Mouse (Mus musculus): ENCODE results near the gene Trp53.
"Not testable (repeated sequence)": the region's sequence is repeated elsewhere in the genome, so short reads cannot be mapped to it uniquely, and the experiment has no call there.

The Trp53 gene

DNA sequence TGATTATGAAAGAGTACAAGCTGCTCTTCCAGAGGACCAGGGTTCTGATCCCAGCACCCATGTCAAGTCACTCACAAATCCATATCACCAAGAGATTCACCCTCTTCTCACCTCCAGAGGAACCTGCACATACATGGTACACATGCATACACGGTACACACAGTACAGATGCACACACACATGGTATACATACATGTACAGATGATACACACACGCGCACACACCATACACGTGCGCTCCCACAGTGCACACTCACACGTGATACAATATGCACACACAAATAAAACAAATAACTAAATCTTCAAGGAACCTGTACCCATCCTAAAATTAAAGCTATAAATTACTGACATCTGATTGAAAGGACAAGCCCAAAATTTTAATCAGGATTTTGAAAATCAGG is 14.7 kb downstream of the Trp53 start:
- DNase-seq (ENCODE audit: low read depth, low spot score) = no peak

DNA sequence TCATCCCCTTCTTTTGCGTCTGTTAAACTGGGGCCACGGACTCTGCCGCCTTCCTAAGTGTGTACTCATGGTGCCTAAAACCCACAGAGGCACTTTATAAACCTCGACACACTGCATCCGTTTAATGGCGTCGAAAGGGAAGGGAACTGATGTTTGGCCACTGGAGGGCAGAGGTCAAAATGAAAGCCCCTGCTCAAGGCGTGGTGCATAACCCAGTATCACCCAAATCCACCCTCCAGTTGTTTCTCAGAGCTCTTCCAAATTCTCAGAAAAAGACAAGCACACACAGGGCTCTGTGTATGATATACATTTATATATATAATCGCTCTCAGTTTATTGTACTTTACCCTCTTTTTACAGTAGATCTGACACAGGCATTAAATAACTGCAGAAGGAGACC is 19.3 kb downstream of the Trp53 start:
- no peak for DNase-seq (ENCODE audit: low read depth, low spot score)

DNA sequence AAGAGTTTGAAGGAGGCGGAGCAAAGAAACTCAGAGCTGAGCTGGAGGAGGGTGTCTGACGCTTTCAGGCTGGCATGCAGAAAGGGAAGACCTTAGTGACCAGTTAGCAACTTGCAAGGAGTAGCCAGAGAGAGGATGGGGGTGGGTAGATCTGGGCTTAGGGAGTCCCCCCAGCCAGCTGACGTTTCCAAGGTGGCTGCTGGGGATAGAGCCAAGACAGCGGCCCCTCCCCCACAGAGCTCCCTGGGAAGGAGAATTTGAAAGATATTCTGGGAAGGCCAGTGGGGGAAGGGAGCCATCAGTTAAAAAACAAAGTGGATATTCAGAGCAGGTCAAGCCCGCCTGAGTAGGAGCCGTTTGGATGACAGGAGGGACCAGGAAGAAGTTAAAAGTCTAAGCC is 19.9 kb downstream of the Trp53 start:
- DNase-seq (ENCODE audit: low read depth, low spot score) = no peak

DNA sequence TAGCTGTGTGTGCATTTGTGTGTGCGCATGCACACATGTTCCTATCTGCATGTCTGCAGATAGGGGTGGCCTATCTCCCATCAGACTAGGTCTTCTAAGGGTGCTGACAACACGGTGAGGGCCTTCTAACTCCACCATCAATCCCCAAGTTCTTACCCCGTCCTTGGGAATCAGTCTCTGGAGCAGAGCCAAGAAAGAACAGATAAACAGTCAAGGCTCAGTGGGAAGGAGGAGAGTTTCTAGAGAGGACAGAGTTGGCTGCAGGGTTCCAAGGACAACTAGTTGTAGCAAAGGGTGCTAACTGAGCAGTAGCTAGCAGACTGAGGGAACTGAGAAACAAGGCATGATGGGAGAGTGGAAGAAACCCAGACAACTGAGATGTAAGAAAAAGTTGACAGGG is 21.6 kb downstream of the Trp53 start:
- DNase-seq (ENCODE audit: low read depth, low spot score) = no peak

DNA sequence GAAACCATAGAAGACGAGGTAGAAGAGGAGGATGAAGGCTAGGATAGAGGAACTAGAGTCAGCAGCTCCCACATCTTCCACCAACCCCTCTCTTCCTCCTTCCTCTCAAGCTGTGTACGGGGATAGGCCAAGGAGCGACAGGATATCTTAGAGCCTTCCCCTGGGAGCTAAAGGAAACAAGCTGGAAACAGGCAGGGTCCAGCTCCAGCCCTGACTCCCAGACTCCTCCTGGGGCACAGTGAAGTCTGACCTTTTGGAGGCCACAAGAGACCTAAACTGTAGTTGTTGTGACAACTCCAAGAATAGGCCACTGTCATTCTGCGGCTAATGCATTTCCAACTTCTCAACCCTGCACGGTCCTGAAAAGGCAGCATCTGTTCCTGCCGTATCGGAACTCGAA is 23.4 kb downstream of the Trp53 start:
- DNase-seq (ENCODE audit: low read depth, low spot score) = no peak

DNA sequence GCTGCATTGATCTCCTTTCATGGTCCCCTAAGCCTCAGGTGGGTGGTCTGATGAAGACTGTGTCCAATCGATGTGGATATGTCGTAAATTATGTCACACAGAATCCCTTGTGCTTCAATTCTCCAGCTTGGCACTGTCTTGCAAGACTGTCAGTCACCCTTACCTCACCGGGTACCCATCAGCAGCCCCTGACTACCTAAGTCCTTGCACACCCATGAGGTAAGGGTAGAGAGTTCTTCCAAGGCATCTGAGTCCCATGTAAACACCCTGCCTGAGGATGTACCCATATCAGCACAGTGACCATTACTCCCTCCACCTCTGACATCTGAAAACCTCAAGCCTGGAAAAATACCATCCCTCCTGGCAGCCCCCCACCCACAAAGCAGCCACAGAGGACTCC is 24.2 kb downstream of the Trp53 start:
- DNase-seq (ENCODE audit: low read depth, low spot score) = no peak

DNA sequence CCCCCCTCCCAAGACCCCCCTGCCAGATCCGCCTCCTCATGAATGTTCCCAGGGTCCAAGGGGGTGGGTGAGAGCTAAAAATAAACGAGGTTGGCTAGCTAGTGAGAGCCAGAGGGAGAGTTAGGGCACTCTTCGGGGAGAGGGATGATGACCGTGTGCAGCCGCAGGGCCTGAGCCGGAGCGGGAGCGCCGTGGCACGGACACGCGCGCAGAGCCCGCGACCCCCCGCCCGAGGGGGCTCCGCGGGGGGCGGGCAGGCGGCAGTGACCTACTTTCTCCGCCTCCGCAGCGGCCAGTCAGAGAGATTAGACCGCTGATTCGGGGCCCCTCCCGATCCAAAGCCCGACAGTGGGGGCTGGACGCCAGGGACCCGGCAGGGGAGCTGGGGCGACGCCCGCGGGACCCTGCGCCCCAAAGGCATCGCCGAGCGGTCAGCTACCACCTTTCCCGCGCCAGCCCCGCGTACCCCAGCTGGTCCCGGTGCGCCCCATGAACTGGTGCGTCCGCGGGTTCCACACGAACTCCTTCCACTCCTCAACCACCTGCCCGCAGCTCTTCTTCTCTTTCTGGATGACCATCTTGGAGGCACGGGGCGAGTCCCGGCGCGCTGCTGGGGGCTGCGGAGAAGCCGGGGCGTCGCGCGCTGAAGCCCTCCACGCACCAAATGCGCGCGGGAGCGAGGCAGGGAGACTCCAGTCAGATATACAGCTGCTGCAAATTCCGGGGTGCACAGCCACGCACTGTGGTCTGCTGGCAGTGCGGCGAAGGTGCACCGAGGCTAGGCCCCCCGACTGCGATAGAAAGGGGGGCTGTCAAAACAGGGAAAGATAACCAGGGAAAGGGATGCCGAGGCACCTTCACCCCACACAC is 24.9 kb downstream of the Trp53 start:
- DNase-seq (ENCODE audit: low read depth, low spot score) = no peak

DNA sequence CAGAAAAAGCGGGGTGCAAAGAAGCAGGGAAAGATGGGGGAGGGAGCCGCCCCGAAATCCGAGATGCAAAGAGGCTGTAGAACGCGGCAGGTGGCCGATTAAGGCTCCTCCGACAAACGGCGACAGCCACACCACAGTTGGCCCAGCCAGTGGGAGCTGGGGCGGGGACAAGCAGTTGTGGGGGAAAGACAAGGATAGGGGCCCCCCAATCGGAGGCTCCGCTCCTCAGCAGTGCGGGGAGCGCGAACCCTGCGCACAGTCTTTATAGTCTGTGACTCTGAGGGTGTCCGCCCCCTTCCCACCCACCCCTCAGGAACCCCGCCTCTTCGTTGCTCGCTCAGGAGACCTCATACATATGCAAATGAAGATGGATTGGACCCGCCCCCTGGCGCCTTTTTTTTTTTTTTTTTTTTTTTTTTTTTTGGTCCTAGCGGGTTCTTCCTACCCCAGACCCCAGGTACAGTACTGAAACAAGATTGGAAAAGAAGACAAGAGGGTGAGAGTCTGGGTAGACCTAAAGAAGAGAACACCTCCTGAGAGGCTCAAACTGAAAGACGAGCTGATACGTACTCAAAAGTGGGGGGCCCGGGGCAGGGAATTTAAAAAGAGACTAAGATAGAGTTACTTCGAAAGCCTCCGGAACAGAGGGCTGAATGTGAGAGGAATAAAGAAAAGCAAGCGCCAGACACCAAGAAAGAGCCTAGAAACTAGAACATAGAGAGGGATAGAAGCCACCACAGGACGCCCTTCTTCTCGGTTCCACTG is 25.7 kb downstream of the Trp53 start, which contains the start of gene Atp1b2:
Gene Atp1b2 (minus strand): TSS at position 217 of the 765 bp plus-strand sequence.
- peak; percentile 75 for DNase-seq (ENCODE audit: low read depth, low spot score)

DNA sequence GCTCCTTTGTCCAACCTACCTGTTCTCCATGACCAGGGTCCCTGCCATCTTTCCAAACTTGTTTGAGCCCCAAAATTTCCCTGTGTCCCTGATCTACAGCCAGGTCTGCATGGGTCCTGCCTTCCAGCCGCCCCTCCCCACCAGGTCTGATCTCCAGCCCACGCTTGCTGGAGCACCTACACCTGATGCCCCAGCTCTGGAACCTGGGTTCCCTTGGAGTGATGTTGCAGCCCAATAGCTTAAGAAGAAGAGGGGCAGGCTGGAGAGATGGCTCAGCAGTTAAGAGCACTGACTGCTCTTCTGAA is 26.3 kb downstream of the Trp53 start:
- DNase-seq (ENCODE audit: low read depth, low spot score) = no peak

DNA sequence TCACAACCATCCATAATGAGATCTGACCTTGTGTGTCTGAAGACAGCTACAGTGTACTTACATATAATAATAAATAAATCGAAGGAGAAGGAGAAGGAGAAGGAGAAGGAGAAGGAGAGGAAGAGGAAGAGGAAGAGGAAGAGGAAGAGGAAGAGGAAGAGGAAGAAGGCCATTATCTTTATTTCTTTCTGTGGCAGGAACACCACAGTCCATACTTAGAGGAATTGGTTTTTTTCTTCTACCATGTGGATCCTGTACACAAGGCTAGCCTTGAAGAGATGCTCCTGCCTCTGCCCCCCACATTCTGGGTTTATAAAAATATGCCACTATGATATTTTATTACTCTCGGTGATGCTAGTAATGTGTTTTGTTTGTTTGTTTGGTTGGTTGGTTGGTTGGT is 26.7 kb downstream of the Trp53 start:
- DNase-seq (ENCODE audit: low read depth, low spot score) = no peak

DNA sequence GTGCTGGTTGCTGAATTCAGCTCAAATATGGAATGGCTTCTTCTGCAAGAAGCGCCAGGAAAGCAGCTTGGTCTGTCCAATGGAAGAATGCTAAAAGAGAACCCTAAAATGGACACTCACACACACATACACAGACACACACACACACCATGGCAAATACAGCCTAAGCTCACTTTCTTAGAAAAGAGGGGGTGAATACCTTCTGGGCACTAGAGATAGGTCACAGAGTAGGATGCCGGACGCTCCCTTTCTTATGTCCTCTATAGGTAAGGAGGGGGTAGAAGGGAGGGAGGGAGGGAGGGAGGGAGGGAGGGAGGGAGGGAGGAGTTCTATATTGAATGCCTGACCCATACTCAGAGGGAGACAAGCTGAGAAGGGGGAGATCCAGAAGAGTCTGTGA is 28.4 kb downstream of the Trp53 start:
- no peak for DNase-seq (ENCODE audit: low read depth, low spot score)

DNA sequence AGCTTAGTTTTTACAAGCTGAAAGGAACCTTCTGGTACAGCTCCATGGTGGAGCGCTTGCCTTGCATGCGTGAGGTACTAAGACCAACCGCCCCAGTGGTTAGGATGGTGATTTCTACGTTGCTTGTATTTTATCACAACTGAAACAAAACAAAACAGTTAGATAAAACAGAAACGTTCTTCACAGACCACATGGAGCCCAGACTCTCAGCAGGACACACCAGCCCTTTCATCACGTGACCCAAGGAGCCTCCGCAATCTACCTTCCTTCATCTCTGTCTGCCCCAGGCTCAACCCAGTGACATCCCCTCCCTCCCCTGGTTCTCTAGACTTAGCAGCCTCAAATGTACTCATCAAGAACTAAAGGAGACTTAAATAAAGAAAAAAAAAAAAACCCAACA is 29.3 kb downstream of the Trp53 start:
- no peak for DNase-seq (ENCODE audit: low read depth, low spot score)

DNA sequence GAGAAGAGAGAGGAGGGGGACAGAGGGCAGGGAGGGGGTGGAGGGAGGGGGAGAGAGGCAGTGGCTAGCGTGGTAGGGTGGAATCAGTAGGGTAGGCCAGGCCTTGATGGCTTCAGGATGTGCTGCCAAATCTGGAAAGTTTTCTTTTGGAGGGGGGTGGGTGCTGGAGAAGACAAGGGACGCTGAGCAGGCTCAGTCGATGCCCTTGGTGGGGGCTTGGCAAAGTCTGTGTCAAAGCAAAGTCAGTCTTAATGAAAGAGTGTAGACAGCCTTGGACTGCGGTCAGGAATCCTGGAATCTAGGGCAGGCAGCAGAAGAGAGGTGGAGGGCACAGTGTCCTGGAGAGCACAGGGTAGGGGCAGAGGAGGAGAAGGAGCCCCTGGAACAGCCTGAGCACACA is 30.7 kb downstream of the Trp53 start:
- no peak for DNase-seq (ENCODE audit: low read depth, low spot score)

DNA sequence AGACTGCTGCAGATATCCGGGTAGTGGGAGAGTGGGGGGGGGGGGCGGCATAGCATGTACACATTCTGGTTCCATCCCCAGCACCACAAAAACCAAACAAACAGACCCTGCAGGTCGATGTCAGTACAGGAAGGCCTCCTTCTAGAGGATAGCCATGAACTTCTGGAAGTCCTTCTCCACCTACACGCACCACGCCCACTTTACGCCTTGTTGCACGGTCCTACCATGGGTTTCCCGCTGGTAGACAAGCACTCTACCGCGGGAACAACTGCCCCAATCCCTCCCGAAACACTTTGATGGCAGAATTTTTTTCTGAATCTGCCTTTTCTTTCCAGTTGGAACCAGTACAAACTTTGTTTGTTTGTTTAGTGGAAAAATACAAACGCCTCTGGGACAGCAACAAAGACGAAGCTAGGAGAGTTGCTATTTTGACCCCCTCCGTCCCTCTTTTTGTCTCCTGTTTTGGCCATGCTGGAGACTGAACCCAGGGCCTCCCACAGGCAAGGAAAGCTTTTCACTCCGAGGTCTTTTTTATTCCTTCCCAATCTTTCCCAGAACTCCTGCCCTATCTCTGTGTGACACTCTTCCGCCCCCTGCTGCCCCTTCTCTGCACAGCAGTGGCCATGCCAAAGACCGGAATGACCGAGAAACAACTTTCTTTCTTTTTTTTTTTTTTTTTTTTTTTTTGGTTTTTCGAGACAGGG is 33.5 kb downstream of the Trp53 start:
- DNase-seq (ENCODE audit: low read depth, low spot score) = peak; percentile 66

DNA sequence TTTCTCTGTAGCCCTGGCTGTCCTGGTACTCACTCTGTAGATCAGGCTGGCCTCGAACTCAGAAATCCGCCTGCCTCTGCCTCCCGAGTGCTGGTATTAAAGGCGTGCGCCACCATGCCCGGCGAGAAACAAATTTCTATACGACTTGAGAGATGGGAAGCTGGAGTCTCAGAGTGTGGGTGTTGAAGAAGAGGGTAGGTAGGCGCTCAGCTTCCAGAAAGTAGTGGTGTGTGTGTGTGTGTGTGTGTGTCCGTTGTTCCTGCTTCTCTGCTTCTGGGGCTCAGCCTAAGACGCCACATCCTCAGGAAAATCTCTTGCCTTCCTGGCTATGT is 34.1 kb downstream of the Trp53 start:
- not testable (repeated sequence) for DNase-seq (ENCODE audit: low read depth, low spot score)

DNA sequence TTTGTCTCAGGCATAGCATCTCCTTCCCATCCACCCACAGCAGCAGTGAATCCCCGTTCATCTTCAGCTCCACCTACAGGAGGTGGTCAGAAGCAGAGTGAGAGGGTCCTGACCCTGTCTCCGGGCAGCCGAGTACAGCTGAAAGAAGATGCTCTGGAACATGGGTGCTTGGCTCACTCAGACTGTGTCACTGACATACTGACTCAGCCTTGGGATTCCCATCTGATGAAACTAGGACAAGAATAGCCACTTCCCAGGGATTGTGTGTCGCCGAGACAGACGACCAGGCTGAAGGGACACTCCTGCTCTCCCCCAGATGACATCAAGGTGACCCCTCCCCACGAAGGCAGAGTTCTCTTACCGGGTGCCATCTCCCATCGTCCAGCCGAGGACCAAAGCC is 36.6 kb downstream of the Trp53 start:
- DNase-seq (ENCODE audit: low read depth, low spot score) = no peak

DNA sequence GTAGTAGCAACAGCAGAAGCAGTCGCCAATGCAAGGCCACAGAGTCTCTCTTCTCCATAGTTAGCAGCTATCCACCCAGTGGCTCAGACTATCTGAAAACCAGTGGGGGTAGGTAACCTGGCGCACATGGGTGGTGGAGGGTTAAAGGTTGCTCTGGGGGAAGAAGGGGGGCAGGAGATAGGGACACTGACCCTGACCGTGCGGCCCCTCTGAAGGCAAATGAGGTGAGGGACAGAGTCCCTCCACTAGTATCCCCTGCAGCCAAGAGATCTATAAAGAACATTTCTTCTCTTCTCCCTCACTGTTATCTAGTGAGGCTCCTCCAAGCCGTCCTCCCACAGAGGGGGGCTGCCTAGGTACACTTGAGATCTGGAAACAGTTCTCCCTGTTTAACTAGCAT is 37.6 kb downstream of the Trp53 start, which contains the start of gene Shbg:
Gene Shbg (minus strand): TSS at position 101 of the 400 bp plus-strand sequence.
- no peak for DNase-seq (ENCODE audit: low read depth, low spot score)

DNA sequence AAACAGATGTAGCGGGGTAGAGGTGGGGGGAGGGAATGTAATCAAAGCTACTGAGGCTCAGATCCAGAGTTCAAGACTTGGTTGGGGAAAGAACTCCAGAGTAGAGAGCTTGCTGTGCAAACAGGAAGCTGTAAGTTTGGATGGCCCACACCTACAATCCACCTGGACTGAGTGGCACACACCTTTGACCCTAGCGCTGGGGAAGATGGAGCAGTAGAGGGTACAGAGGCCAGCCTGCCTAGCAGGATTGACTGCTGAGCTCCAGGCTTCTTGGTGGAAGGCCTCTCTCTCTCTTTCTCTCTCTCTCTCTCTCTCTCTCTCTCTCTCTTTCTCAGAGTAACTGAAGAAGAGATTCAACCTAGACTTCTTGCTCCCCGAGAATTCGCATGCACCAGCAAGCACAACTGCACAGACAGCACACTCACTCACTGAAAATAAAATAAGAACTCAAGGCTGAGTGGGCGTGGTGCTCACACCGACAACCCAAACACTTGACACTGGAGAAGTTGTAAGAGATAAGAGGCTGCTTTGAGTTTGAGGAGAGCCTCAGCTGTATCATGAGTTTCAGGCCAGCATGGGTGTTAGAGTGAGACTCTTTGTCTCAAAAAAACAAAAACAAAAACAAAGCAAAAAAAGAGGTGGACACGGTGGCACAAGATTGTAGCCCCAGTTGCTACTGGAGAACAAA is 40.4 kb downstream of the Trp53 start:
- no peak for DNase-seq (ENCODE audit: low read depth, low spot score)

DNA sequence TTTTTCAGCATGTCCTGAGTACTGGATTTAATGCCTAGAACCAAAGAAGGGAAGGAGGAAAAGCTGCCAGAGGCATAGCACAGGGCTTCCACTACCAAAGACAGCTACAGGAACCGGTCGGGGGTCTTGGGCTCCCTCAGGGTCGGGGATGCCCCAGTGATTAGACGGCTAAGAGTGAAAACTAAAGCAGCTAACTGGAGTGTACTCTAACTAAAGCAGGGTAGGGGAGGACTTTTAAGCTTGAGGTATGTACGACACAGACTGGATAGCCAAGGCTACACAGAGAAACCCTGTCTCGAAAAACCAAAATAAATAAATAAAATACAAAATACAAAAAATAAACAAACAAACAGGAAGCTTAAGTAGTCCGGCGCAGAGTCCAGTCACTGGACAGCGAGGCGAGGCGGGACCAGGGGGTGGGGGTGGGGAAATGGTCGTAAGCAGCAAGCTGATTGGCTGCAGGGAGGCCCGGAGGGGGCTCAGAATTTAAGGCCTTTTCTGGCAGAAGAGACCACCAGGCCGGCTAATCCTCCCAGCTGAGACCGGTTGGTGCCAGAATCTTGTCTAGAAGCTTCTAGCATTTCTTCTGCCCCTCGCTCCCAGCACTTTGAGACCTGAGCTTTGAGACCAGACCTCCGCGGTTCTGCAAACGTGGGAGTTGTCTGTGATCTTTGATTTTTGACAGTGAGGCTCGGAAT is 41.6 kb downstream of the Trp53 start, which contains the start of gene Sat2:
Gene Sat2 (plus strand): TSS at position 454 of the 698 bp plus-strand sequence.
- no peak for DNase-seq (ENCODE audit: low read depth, low spot score)

DNA sequence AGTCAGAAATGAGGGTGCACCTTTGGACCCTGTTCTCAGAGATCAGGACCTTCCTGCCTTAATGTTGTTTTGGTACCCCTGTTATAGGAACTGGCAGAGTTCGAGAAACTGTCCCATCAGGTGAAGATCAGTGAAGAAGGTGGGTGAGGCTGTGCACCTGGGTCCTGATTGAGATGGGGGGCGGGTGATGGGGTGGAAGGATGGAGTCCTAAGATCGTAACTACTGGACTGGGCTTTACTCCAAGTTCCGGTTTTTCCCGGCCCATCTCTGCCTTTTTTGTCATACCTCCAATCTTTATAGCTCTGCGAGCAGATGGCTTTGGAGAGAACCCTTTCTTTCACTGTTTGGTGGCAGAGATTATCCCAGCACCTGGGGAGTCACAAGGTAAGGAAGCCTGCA is 42.2 kb downstream of the Trp53 start:
- DNase-seq (ENCODE audit: low read depth, low spot score) = no peak

DNA sequence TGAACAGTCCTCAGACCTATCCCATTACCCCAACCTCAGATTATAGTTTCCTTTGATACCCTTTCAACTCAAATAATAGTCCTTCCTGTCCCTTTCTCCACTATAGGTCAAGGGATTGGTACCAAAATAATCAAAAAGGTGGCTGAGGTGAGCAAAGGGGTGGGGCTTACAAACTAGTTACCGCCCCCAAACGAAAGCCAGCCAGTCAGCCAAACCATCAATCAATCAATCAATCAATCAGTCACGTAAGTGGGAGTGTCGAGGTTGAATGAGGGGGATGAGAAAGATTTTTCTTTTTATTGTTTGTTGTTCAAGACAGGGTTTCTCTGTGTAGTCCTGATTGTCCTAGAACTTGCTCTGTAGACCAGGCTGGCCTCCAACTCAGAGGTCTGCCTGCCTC is 42.8 kb downstream of the Trp53 start:
- no peak for DNase-seq (ENCODE audit: low read depth, low spot score)
